Mouse (Mus musculus) forebrain, embryonic 11.5 days (tissue): Measurements from ENCODE around the gene Magi2. TPM values are rescaled to one million over a fixed set of nuclear protein-coding genes. Genes with fewer than 3 reads are reported as not detected.

ENCODE experiments used
- ATAC-seq: fragments of 200-750 bp; cut with Nextera tagmentation; replicated peaks from 2 replicates; pipeline ENCODE4 v1.8.0; 2017; ENCODE audit warnings: moderate TSS enrichment; ENCODE audit not compliant: low FRiP score
- DNase-seq: peaks from one replicate; pipeline ENCODE4 v3.0.0-alpha.2; 2017; ENCODE audit warnings: low spot score
- H3K27ac ChIP-seq: fragments of 300-500 bp; sonication (generic); 2 replicates; pipeline ENCODE4 v1.5.1; 2014; ENCODE audit warnings: low read depth, low read length
- H3K27me3 ChIP-seq: fragments of 300-500 bp; sonication (generic); 2 replicates; pipeline ENCODE4 v1.6.1; 2014; ENCODE audit warnings: mild to moderate bottlenecking, low read length, mixed read lengths; ENCODE audit not compliant: control insufficient read depth, insufficient read depth
- H3K36me3 ChIP-seq: fragments of 300-500 bp; sonication (generic); 2 replicates; pipeline ENCODE4 v1.6.1; 2014; ENCODE audit warnings: mild to moderate bottlenecking, low read length, moderate library complexity, mixed read lengths; ENCODE audit not compliant: control insufficient read depth, insufficient read depth
- H3K4me1 ChIP-seq: fragments of 300-500 bp; sonication (generic); replicated peaks from 2 replicates; pipeline ENCODE4 v1.6.1; 2014; ENCODE audit warnings: low read length, mixed read lengths; ENCODE audit not compliant: control insufficient read depth, insufficient read depth
- H3K4me2 ChIP-seq: fragments of 300-500 bp; sonication (generic); 2 replicates; pipeline ENCODE4 v1.6.1; 2014; ENCODE audit warnings: low read depth, mild to moderate bottlenecking, low read length, moderate library complexity, mixed read lengths; ENCODE audit not compliant: severe bottlenecking
- H3K4me3 ChIP-seq: fragments of 300-500 bp; sonication (generic); 2 replicates; pipeline ENCODE4 v1.5.1; 2014; ENCODE audit warnings: low read depth, low read length
- H3K9ac ChIP-seq: fragments of 300-500 bp; sonication (generic); 2 replicates; pipeline ENCODE4 v1.6.1; 2014; ENCODE audit warnings: low read length
- H3K9me3 ChIP-seq: fragments of 300-500 bp; sonication (generic); 2 replicates; pipeline ENCODE4 v1.6.1; 2016; ENCODE audit warnings: low read length, mixed read lengths; ENCODE audit not compliant: control insufficient read depth
- WGBS: fragments of 180-500 bp; shearing (Covaris S2); extraction: QIAGEN DNeasy Blood & Tissue Kit; methylation state at CpG from one replicate; pipeline ENCODE4 v1.1.7; 2014; 5-methylcytosine and 5-hydroxymethylcytosine counted together
- polyA plus RNA-seq: library from polyadenylated mRNA; unstranded; fragments of >200 nt; fragmentation: Nextera tagmentation; extraction: Ambion mirVana; gene quantifications from 2 replicates; pipeline ENCODE4 v1.2.1, GENCODE M21; 2014

Gene Magi2
- 10.1 and 10.2 TPM in 2 replicates for polyA plus RNA-seq

DNA sequence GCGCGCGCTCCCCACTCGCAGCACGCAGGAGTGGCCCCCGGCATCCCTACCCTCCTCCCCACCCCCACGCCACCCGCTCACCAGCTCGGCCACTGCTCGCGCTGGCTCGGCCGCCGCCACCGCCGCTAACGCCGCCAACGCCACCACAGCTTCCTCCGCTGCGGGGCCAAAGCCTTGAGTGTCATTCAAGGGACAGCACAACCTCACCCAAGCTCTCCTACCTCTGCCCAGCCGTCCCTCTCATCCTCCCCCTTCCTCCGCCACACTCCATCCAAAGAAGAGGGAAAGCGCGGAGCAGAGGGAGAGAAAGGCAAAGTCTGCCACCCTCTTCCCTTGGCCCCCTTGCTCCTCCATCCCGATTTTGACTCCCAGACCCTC lies at the start of gene Magi2:
Gene Magi2, plus strand, starts transcription at position 171 of the 378 bp plus-strand sequence.
- WGBS = under 1% methylated on average over 22 of the region's 26 CpGs
- Histone ChIP-seq H3K4me1 (peaks cover 2% of the 10 kb centered on the region; the same call in 1 of the 2 replicates), H3K9ac (peak within 1 kb of the TSS; percentile 62), H3K27me3 (no peaks in the 10 kb centered on the region), H3K4me3 (peak within 1 kb of the TSS; percentile 58), H3K9me3 (no peaks in the 10 kb centered on the region), H3K4me2 (peak within 1 kb of the TSS; percentile 98), H3K36me3 (no peaks in the 10 kb centered on the region), H3K27ac (0 out of 2 replicates have a peak within 1 kb of the TSS, but pooled peaks have one; percentile 7)
- ATAC-seq = no peak; the same call in 1 of the 2 replicates
- DNase-seq = no peak

DNA sequence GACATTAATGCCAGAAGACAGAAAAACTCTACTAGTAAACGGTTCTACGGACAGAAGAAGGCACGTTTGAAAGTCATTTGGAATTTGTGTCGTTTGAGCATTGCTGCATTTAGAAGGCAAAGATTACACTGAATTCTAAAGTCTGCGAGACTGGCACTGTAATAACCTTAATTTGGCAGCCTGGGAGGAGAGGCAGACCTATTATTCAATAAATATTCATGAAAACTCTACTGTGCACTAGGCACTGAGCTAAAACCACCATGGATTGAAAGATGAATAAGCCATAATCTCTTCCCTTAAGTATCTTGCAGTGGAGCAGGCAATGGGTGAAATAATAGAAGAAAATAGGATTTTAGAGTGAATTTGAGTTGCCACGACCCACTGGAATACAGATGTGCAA lies 48.2 kb upstream of the Magi2 start:
- Histone ChIP-seq H3K27ac (no peak overlapping the region), H3K27me3 (no peaks in the 10 kb centered on the region), H3K9ac (no peak overlapping the region), H3K4me2 (no peak overlapping the region), H3K4me3 (no peak overlapping the region), H3K9me3 (no peaks in the 10 kb centered on the region), H3K36me3 (no peaks in the 10 kb centered on the region), H3K4me1 (no peaks in the 10 kb centered on the region)
- DNase-seq = no peak
- WGBS = 79% methylated on average over 6 of the region's 6 CpGs
- ATAC-seq = no peak

DNA sequence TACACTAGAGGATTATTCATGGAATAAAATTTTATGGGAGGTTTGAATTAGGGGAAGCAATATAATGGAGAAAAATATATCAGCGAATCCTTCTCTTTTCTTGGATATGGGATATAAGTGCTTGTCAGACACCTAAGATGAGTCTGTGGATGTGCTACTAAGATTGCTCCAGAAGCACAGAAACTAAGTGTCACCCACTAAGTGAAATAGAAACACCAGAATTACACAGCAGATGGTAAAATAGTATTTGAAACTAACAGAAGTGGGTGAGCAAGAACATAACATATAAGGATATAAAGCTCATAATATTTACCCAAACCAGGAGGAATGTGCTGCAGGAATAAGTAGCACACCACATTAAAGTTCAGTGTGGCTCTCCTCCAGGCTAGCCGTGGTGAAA lies 40.7 kb upstream of the Magi2 start:
- no peak for ATAC-seq
- H3K27me3 ChIP-seq = no peaks in the 10 kb centered on the region
- no peak overlapping the region for H3K9ac ChIP-seq
- no peak overlapping the region for H3K4me3 ChIP-seq
- H3K27ac ChIP-seq = no peak overlapping the region
- no peak overlapping the region for H3K4me2 ChIP-seq
- H3K4me1 ChIP-seq = no peaks in the 10 kb centered on the region
- 95% methylated on average over 2 of the region's 2 CpGs for WGBS
- no peak for DNase-seq
- H3K36me3 ChIP-seq = no peaks in the 10 kb centered on the region
- no peaks in the 10 kb centered on the region for H3K9me3 ChIP-seq

DNA sequence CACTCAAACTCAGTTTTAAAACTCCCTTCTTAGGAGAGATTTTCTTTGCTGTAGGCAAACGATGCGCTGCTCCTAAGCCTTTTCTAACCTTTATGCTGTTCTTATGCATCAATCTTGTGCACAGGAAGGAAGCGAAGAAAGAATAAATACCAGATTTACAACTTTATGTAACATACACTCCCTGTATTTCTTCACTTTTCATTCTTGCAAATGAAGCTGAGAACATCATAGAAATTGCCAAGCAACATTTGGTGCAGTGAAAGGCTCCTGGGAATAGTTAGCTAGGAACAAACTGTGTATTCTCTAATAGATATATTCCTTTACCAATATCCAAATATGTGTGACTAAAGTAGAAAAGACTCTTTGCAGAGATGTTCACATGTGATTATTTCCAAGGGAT lies 15.2 kb upstream of the Magi2 start:
- no peak for ATAC-seq
- no peak overlapping the region for H3K4me2 ChIP-seq
- whole genome bisulfite sequencing = 93% methylated on average over 3 of the region's 3 CpGs
- no peaks in the 10 kb centered on the region for H3K9me3 ChIP-seq
- H3K4me3 ChIP-seq = no peak overlapping the region
- H3K27ac ChIP-seq = no peak overlapping the region
- H3K36me3 ChIP-seq = no peaks in the 10 kb centered on the region
- no peaks in the 10 kb centered on the region for H3K27me3 ChIP-seq
- no peaks in the 10 kb centered on the region for H3K4me1 ChIP-seq
- H3K9ac ChIP-seq = no peak overlapping the region
- no peak for DNase-seq

DNA sequence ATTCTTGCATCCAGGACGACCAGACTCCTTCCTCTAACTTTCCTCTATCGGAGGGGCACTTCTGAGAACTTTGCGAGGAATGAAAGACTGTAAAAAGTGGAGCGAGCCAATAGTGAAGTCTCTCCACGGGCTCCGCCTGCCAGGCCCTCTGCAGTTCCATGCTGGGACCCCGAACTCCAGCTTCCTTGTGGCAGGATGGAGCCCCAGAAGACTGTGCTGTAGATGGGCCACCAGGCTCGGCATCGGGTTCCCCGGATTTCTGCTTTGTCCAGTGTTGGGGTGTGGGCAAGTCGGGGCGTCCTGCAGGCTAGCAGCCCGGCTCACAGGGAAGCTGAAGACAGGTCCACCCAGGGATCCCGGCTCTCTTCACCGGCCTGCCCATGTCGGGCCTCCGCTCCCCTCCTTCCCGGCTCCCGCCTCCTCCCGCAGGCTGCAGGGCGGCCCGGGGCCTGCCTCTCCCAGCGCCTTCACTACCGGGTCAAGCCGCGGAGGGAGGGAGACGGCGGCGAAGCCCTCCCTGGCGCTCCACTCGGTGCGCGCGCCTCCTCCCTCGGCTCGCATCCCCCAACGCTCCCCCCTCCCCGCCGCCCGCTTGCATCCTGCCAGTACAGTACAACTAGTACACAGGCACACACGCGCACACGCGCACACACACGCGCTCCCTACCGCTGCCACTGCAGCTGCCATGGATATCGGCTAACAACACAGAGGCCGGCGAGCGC lies 531 bp upstream of the Magi2 start:
- Histone ChIP-seq H3K9me3 (no peaks in the 10 kb centered on the region), H3K4me3 (peak overlapping the region; percentile 58), H3K4me2 (peak overlapping the region; percentile 98), H3K36me3 (no peaks in the 10 kb centered on the region), H3K27me3 (no peaks in the 10 kb centered on the region), H3K4me1 (peaks cover 2% of the 10 kb centered on the region; the same call in 1 of the 2 replicates), H3K27ac (0 out of 2 replicates have a peak overlapping the region, but pooled peaks have one; percentile 7), H3K9ac (peak overlapping the region; percentile 62)
- DNase-seq (peak; percentile 95), ATAC-seq (peak; percentile 95)
- 1% methylated on average over 47 of the region's 51 CpGs for WGBS

DNA sequence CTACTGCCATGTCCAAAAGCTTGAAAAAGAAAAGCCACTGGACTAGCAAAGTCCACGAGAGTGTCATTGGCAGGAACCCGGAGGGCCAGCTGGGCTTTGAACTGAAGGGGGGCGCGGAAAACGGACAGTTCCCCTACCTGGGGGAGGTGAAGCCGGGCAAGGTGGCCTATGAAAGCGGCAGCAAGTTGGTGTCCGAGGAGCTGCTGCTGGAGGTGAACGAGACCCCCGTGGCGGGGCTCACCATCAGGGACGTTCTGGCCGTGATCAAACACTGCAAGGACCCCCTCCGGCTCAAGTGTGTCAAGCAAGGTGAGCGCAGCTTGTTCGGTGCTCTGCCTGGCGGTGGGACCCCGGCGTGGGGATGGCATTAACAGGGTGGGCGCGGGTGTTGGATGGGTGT lies 445 bp downstream of the Magi2 start:
- peak overlapping the region; percentile 62 for H3K9ac ChIP-seq
- DNase-seq = peak; percentile 69
- H3K27me3 ChIP-seq = no peaks in the 10 kb centered on the region
- peak overlapping the region; percentile 58 for H3K4me3 ChIP-seq
- no peaks in the 10 kb centered on the region for H3K9me3 ChIP-seq
- peak; percentile 8 for ATAC-seq
- H3K36me3 ChIP-seq = no peaks in the 10 kb centered on the region
- H3K27ac ChIP-seq = no peak overlapping the region
- H3K4me2 ChIP-seq = peak overlapping the region; percentile 98
- under 1% methylated on average over 21 of the region's 21 CpGs for WGBS
- peaks cover 2% of the 10 kb centered on the region; the same call in 1 of the 2 replicates for H3K4me1 ChIP-seq

DNA sequence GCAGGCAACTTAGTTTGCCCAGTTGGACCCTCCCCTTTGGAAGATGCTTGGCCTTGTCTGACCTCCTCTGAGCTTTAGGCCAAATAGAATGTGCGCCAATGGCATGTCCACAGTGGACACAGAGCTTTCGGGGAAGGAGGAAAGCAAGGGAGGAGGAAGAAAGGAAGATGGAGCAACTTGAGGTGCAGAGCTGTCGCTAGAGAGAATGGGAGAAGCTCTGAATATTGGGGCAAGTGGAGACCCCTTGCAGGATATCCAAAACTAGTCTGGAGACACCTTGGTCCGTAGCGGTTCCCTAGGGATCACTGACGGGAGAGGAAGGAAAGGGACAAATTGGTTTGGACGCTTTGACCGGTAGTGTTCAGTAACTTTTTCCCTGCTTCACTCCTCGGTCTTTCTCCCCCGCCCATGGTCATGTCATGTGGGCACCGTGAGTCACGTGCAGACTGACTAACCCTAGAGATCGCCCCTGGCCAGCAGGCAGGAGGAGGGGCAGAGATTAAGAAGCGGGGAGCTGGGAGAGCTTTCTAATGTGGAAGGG lies 1.0 kb downstream of the Magi2 start:
- Histone ChIP-seq H3K27me3 (no peaks in the 10 kb centered on the region), H3K27ac (no peak overlapping the region), H3K4me1 (peaks cover 2% of the 10 kb centered on the region; the same call in 1 of the 2 replicates), H3K36me3 (no peaks in the 10 kb centered on the region), H3K9ac (peak overlapping the region; percentile 62), H3K4me3 (peak overlapping the region; percentile 58), H3K9me3 (no peaks in the 10 kb centered on the region), H3K4me2 (peak overlapping the region; percentile 98)
- ATAC-seq (peak; percentile 28; the same call in 1 of the 2 replicates), DNase-seq (peak; percentile 70)
- WGBS = under 1% methylated on average over 14 of the region's 14 CpGs

DNA sequence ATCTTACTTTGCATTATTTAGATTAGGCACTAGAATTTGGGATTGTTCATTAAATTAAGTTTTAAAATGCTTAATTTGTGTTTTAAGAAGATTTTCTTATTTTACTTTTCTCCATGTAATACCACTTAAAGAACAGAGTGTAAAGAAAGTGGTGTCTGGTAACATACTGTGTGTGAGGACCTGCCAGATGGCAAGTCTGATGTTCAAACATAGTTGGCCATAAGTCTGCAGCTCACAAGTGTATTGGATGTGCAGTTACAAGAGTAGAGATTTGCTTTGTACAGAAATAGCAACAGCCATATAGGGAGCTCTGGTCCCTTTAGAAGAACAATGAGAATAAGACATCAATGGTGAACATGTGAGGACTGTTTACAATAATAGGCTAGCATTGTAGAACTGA lies 15.0 kb downstream of the Magi2 start:
- Histone ChIP-seq H3K27ac (no peak overlapping the region), H3K9ac (no peak overlapping the region), H3K4me3 (no peak overlapping the region), H3K27me3 (no peaks in the 10 kb centered on the region), H3K4me2 (no peak overlapping the region), H3K36me3 (no peaks in the 10 kb centered on the region), H3K9me3 (no peaks in the 10 kb centered on the region), H3K4me1 (no peaks in the 10 kb centered on the region)
- DNase-seq (no peak), ATAC-seq (no peak)
